Mouse (Mus musculus) lung, embryonic 16.5 days (tissue): ENCODE measurements around the gene Edem2. TPM values are rescaled to one million over a fixed set of nuclear protein-coding genes. Genes with fewer than 3 reads are reported as not detected.
"Not testable (repeated sequence)": the region's sequence is repeated elsewhere in the genome, so short reads cannot be mapped to it uniquely, and the experiment has no call there.

Experiments
- ATAC-seq: fragments of 200-750 bp; cut with Nextera tagmentation; 2 replicates; pipeline ENCODE4 v1.8.0; 2017; ENCODE audit warnings: low read depth, mild to moderate bottlenecking, moderate library complexity
- H3K27ac ChIP-seq: fragments of 300-500 bp; sonication (generic); 2 replicates; pipeline ENCODE4 v1.5.1; 2014; ENCODE audit warnings: mild to moderate bottlenecking, control low read depth, low read length
- H3K27me3 ChIP-seq: fragments of 300-500 bp; sonication (generic); 2 replicates; pipeline ENCODE4 v1.6.1; 2014; ENCODE audit warnings: low read depth, low read length, mixed read lengths; ENCODE audit not compliant: control insufficient read depth, insufficient read depth
- H3K36me3 ChIP-seq: fragments of 300-500 bp; sonication (generic); 2 replicates; pipeline ENCODE4 v1.6.1; 2014; ENCODE audit warnings: low read length; ENCODE audit not compliant: control insufficient read depth, insufficient read depth
- H3K4me1 ChIP-seq: fragments of 300-500 bp; sonication (generic); replicated peaks from 2 replicates; pipeline ENCODE4 v1.6.1; 2014; ENCODE audit warnings: low read length, mixed read lengths; ENCODE audit not compliant: control insufficient read depth, insufficient read depth
- H3K4me2 ChIP-seq: fragments of 300-500 bp; sonication (generic); 2 replicates; pipeline ENCODE4 v1.6.1; 2014; ENCODE audit warnings: low read depth, low read length, control low read depth
- H3K4me3 ChIP-seq: fragments of 300-500 bp; sonication (generic); 2 replicates; pipeline ENCODE4 v1.5.1; 2014; ENCODE audit warnings: mild to moderate bottlenecking, low read length, control low read depth
- H3K9ac ChIP-seq: fragments of 300-500 bp; sonication (generic); 2 replicates; pipeline ENCODE4 v1.6.1; 2014; ENCODE audit warnings: low read length, control low read depth
- H3K9me3 ChIP-seq: fragments of 300-500 bp; sonication (generic); 2 replicates; pipeline ENCODE4 v1.6.1; 2016; ENCODE audit warnings: low read length; ENCODE audit not compliant: control insufficient read depth
- WGBS: fragments of 180-500 bp; shearing (Covaris S2); extraction: QIAGEN DNeasy Blood & Tissue Kit; methylation state at CpG from one replicate; pipeline ENCODE4 v1.1.7; 2014; 5-methylcytosine and 5-hydroxymethylcytosine counted together
- polyA plus RNA-seq: library from polyadenylated mRNA; unstranded; fragments of >200 nt; fragmentation: Nextera tagmentation; extraction: Ambion mirVana; gene quantifications from 2 replicates; pipeline ENCODE4 v1.2.1, GENCODE M21; 2015

The Edem2 gene
- polyA plus RNA-seq, 1 experiment from 2014 or later: 47.0 TPM

DNA sequence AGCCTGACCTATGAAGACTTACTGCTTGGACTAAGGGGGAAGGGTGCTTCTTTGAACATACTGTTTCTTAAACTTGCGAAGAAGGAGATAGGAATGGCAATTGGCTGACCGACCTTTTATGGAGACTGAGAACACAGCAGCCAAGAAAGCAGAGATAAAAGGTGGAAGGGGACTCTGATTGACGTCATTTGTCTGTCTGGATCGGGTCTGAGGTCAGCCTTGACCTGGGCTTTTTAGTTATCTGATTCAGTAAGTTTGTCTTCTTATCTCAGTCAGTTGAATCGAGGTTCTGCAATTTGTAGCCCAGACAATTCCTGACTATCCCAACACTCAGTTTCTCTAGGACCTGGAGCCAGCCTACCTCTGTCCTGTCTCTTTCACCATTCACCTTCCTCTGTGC lies 5.2 kb downstream of the Edem2 start:
- no peak overlapping the region for H3K4me3 ChIP-seq
- 51% methylated on average over 5 of the region's 5 CpGs for WGBS
- no peaks in the 10 kb centered on the region; the same call in 1 of the 2 replicates for H3K36me3 ChIP-seq
- no peaks in the 10 kb centered on the region for H3K9me3 ChIP-seq
- no peak overlapping the region for H3K27ac ChIP-seq
- H3K4me1 ChIP-seq: peaks cover 6% of the 10 kb centered on the region
- H3K27me3 ChIP-seq: no peaks in the 10 kb centered on the region
- no peak overlapping the region for H3K4me2 ChIP-seq
- ATAC-seq: no peak
- H3K9ac ChIP-seq: no peak overlapping the region

GRCm38 (mm10) chr2:155720585-155720984 lies 8.7 kb downstream of the Edem2 start:
- no peaks in the 10 kb centered on the region for H3K9me3 ChIP-seq
- no peak for ATAC-seq
- 70% methylated on average over 5 of the region's 5 CpGs for WGBS
- no peaks in the 10 kb centered on the region; the same call in 1 of the 2 replicates for H3K36me3 ChIP-seq
- H3K27ac ChIP-seq: no peak overlapping the region
- no peak overlapping the region for H3K9ac ChIP-seq
- no peak overlapping the region for H3K4me2 ChIP-seq
- H3K27me3 ChIP-seq: no peaks in the 10 kb centered on the region
- H3K4me1 ChIP-seq: no peaks in the 10 kb centered on the region
- no peak overlapping the region for H3K4me3 ChIP-seq

DNA sequence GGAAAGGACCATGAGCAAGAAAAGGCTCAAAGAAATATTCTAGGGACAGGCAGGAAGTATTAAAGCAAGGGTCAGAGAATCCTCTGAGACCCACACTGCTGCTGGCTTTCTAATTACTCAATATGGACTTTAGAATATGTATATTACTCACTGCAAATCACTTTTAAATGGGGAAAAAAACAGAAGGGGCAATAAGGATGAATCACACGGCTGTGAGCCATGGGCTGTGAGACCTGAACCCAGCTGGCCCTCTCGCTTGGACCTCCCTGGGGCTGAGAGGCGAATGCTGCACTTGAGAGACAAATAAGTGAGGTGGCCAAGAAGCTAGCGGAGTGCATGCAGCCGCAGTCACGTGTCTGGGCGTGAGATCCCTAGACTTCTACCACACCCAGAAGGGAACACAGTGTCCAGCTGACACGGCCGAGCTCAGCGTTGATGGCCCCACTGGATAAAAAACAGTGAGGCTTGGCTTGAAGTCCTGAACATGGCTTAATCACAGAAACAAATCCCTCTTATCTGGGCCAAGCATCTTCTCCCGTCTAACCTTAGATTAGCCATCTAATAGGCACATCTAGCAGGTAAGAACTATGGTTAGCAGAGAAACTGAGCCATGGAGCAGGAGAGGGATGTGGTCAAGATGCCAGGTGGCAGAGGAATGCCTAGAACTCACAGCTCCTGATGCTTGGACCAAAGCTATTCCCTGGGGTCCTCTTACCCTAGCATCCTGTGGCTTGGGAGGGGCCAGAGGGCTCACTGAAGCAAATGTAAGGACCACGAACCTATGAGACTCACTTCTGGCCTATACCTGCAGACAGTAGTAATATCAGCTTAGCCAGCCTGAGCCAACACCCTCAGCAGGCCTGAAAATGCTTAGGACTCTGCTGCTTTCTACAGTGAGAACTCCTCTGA lies 11.9 kb downstream of the Edem2 start:
- Histone ChIP-seq H3K4me3 (no peak overlapping the region), H3K4me1 (no peaks in the 10 kb centered on the region), H3K9ac (no peak overlapping the region), H3K27ac (no peak overlapping the region), H3K9me3 (no peaks in the 10 kb centered on the region), H3K27me3 (no peaks in the 10 kb centered on the region), H3K36me3 (peaks cover 3% of the 10 kb centered on the region; the same call in 1 of the 2 replicates), H3K4me2 (no peak overlapping the region)
- WGBS: 85% methylated on average over 12 of the region's 12 CpGs
- ATAC-seq: no peak

DNA sequence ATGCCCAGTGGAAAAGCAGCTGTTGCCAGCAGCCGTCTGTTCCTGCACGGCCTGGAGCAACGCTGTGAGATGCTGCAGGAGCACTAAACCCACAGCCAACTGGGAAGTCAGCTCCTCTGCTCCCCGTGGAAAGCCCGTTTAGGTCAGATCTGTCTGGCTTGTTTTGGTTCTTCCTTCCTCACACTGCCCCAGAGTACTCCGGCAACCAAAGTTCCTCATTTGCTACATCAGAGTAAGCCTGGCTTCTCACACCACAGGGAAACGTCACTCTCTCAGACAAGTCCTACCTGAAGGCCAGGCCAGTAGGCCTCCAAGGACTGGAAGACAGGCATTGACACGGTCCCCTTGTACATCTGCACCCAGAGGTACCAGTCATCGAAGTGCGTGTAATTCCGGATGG lies 18.7 kb downstream of the Edem2 start:
- 84% methylated on average over 11 of the region's 11 CpGs for WGBS
- no peak for ATAC-seq
- Histone ChIP-seq H3K4me3 (no peak overlapping the region), H3K9me3 (no peaks in the 10 kb centered on the region), H3K27ac (no peak overlapping the region), H3K36me3 (peaks cover 18% of the 10 kb centered on the region), H3K9ac (no peak overlapping the region), H3K4me2 (no peak overlapping the region), H3K4me1 (no peaks in the 10 kb centered on the region), H3K27me3 (no peaks in the 10 kb centered on the region)

DNA sequence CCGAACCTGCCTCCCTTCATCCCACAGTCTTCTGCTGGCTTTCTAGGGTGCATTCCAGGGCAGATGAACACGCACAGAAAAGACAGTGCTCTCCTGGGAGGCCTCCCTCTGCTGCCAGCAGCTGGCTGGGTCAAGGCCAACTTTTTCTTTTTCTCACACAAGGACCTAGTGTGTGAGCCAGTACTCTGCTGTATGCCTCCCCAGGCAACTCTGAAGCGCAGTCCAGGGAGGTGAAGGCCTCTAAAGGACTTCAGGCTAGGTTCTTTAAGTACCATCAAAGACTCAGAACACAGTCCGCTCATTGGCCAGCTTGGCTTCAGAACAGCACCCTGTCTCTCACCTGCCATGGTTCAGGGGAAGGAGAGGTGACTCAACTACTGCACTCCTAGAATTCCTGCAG lies 22.0 kb downstream of the Edem2 start:
- H3K27ac ChIP-seq: no peak overlapping the region
- no peaks in the 10 kb centered on the region for H3K4me1 ChIP-seq
- peaks cover 22% of the 10 kb centered on the region for H3K36me3 ChIP-seq
- no peaks in the 10 kb centered on the region for H3K9me3 ChIP-seq
- H3K9ac ChIP-seq: no peak overlapping the region
- ATAC-seq: peak; percentile 47; the same call in 1 of the 2 replicates
- no peak overlapping the region for H3K4me3 ChIP-seq
- WGBS: 61% methylated on average over 4 of the region's 4 CpGs
- no peak overlapping the region for H3K4me2 ChIP-seq
- H3K27me3 ChIP-seq: no peaks in the 10 kb centered on the region

GRCm38 (mm10) chr2:155703630-155704029 lies 25.6 kb downstream of the Edem2 start:
- H3K9ac ChIP-seq: no peak overlapping the region
- H3K36me3 ChIP-seq: peaks cover 20% of the 10 kb centered on the region
- no peak overlapping the region for H3K27ac ChIP-seq
- no peaks in the 10 kb centered on the region for H3K4me1 ChIP-seq
- H3K4me3 ChIP-seq: no peak overlapping the region
- no peaks in the 10 kb centered on the region for H3K9me3 ChIP-seq
- ATAC-seq: no peak
- H3K27me3 ChIP-seq: no peaks in the 10 kb centered on the region
- WGBS: 61% methylated on average over 4 of the region's 4 CpGs
- no peak overlapping the region for H3K4me2 ChIP-seq

DNA sequence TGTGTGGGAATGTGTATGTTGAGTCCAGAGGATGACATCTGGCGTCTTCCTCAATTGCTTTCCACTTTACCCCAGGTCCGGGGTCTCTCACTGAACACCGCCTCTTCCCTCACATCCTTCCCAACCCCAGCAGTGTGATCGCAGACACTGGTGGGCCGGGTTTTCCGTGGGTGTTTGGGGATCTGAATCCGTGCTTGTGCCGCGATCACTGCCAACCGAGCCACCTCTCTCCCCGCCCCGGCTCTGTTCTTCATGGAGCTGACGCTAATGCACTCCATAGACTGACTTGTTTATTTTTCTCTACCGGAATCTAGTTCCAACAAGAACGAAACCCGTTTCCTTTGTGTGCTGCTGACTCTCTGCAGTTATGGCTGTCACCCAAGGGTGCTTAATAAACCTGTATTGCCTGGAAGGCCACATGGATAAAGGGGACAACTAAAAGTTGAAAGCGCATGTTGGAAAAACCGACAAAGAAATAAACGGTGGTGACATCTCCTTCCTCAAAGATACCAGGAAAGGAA lies 27.8 kb downstream of the Edem2 start:
- H3K36me3 ChIP-seq: peaks cover 14% of the 10 kb centered on the region; the same call in 1 of the 2 replicates
- no peak overlapping the region for H3K9ac ChIP-seq
- 57% methylated on average over 19 of the region's 19 CpGs for WGBS
- no peak for ATAC-seq
- no peak overlapping the region for H3K27ac ChIP-seq
- no peak overlapping the region for H3K4me3 ChIP-seq
- H3K27me3 ChIP-seq: no peaks in the 10 kb centered on the region
- no peaks in the 10 kb centered on the region for H3K9me3 ChIP-seq
- no peak overlapping the region for H3K4me2 ChIP-seq
- H3K4me1 ChIP-seq: no peaks in the 10 kb centered on the region

GRCm38 (mm10) chr2:155698443-155698842 lies 30.8 kb downstream of the Edem2 start:
- H3K36me3 ChIP-seq, H3K9ac ChIP-seq, H3K4me3 ChIP-seq, H3K27ac ChIP-seq, H3K27me3 ChIP-seq, ATAC-seq, H3K4me2 ChIP-seq, H3K4me1 ChIP-seq, H3K9me3 ChIP-seq: not testable (repeated sequence)
- WGBS: 87% methylated on average over 6 of the region's 6 CpGs

GRCm38 (mm10) chr2:155696851-155697250 lies 32.4 kb downstream of the Edem2 start:
- no peak overlapping the region for H3K9ac ChIP-seq
- no peak overlapping the region for H3K27ac ChIP-seq
- WGBS: 62% methylated on average over 7 of the region's 7 CpGs
- 0 out of 2 replicates have a peak, but pooled peaks cover 5% of the 10 kb centered on the region for H3K36me3 ChIP-seq
- ATAC-seq: no peak
- no peaks in the 10 kb centered on the region for H3K4me1 ChIP-seq
- H3K4me2 ChIP-seq: no peak overlapping the region
- no peak overlapping the region for H3K4me3 ChIP-seq
- H3K9me3 ChIP-seq: no peaks in the 10 kb centered on the region
- H3K27me3 ChIP-seq: no peaks in the 10 kb centered on the region
